Comparison of ENCODE assay signal across 21 mouse cellular contexts in genomic region chr14:73322142-73322541, GRCm38 (mm10). TPM values are rescaled to one million over a fixed set of nuclear protein-coding genes. Genes with fewer than 3 reads are reported as not detected.
DNase-seq lines count a peak whose midpoint lies in the region; ATAC-seq lines count a peak whose summit lies in the region.
"Had no signal": no experiment of that assay in that cellular context is flagged by ENCODE, and none has a peak within 500 bp of the region (broad histone marks: within the 10 kb centered on the region; RNA-seq: fewer than 3 reads in every experiment).

No protein-coding gene starts in this region.

- no peak overlapping the region for H3K9ac ChIP-seq in liver, embryonic 11.5 days (ENCODE audit: low read depth, low read length)
- H3K9ac ChIP-seq: embryonic facial prominence, embryonic 12.5 days; limb, embryonic 12.5 days; lung, embryonic 15.5 days had no signal

- no peaks in the 10 kb centered on the region for H3K36me3 ChIP-seq in heart, embryonic 10.5 days
- no peaks in the 10 kb centered on the region for H3K36me3 ChIP-seq in liver, embryonic 11.5 days (ENCODE audit: control insufficient read depth, insufficient read depth, low read length)
- peaks cover 27% of the 10 kb centered on the region for H3K36me3 ChIP-seq in midbrain, embryonic 10.5 days
- H3K36me3 ChIP-seq: embryonic facial prominence, embryonic 12.5 days; limb, embryonic 12.5 days; lung, embryonic 15.5 days had no signal

- H3K4me2 ChIP-seq in liver, embryonic 11.5 days = peak overlapping the region; percentile 44
- H3K4me2 ChIP-seq: embryonic facial prominence, embryonic 12.5 days; limb, embryonic 12.5 days; lung, embryonic 15.5 days had no signal

- no peaks in the 10 kb centered on the region for H3K27me3 ChIP-seq in heart, embryonic 10.5 days (ENCODE audit: insufficient read depth, poor library complexity, severe bottlenecking)
- no peaks in the 10 kb centered on the region for H3K27me3 ChIP-seq in liver, embryonic 11.5 days (replicated peaks; ENCODE audit: control insufficient read depth, insufficient read depth, low read length)
- no peaks in the 10 kb centered on the region for H3K27me3 ChIP-seq in midbrain, embryonic 10.5 days (ENCODE audit: low read depth, poor library complexity, severe bottlenecking)
- H3K27me3 ChIP-seq: embryonic facial prominence, embryonic 12.5 days; limb, embryonic 12.5 days; lung, embryonic 15.5 days had no signal

- WGBS in heart, embryonic 10.5 days = 71% methylated on average over 3 of the region's 3 CpGs
- 39% methylated on average over 3 of the region's 3 CpGs for WGBS in liver, embryonic 11.5 days
- WGBS in midbrain, embryonic 10.5 days = 90% methylated on average over 3 of the region's 3 CpGs

- peak; percentile 59 for ATAC-seq in erythroblast, adult 5-6 weeks (replicated peaks; ENCODE audit: low FRiP score, poor library complexity, severe bottlenecking)
- peak; percentile 72 for ATAC-seq in liver, embryonic 11.5 days (replicated peaks; ENCODE audit: low FRiP score)
- peak; percentile 56 for ATAC-seq in megakaryocyte progenitor cell, adult 5-6 weeks (replicated peaks; ENCODE audit: poor library complexity)
- ATAC-seq: CD4-positive, CD25-positive, alpha-beta regulatory T cell, adult 4 months; midbrain, embryonic 16.5 days had no signal

- H3K27ac ChIP-seq in heart, embryonic 10.5 days = no peak overlapping the region
- H3K27ac ChIP-seq in liver, embryonic 11.5 days (ENCODE audit: low read depth, low read length) = peak overlapping the region; percentile 77
- H3K27ac ChIP-seq in midbrain, embryonic 10.5 days (replicated peaks) = no peak overlapping the region
- H3K27ac ChIP-seq: embryonic facial prominence, embryonic 12.5 days; limb, embryonic 12.5 days; lung, embryonic 15.5 days; macrophage; stomach, postnatal 0 days had no signal

- peaks cover 6% of the 10 kb centered on the region for H3K4me1 ChIP-seq in heart, embryonic 10.5 days
- H3K4me1 ChIP-seq in liver, embryonic 11.5 days (replicated peaks; ENCODE audit: control insufficient read depth, insufficient read depth, low read length) = peaks cover 19% of the 10 kb centered on the region
- peaks cover 27% of the 10 kb centered on the region for H3K4me1 ChIP-seq in midbrain, embryonic 10.5 days

- H3K4me3 ChIP-seq in heart, embryonic 10.5 days = no peak overlapping the region
- H3K4me3 ChIP-seq in liver, embryonic 11.5 days (ENCODE audit: low read depth, low read length) = no peak overlapping the region; the same call in 1 of the 2 replicates
- H3K4me3 ChIP-seq in midbrain, embryonic 10.5 days = no peak overlapping the region
- H3K4me3 ChIP-seq: embryonic facial prominence, embryonic 12.5 days; limb, embryonic 12.5 days; lung, embryonic 15.5 days had no signal

- no peaks in the 10 kb centered on the region for H3K9me3 ChIP-seq in heart, embryonic 10.5 days
- H3K9me3 ChIP-seq in liver, embryonic 11.5 days (ENCODE audit: control insufficient read depth, low read length) = no peaks in the 10 kb centered on the region
- H3K9me3 ChIP-seq in midbrain, embryonic 10.5 days (replicated peaks) = no peaks in the 10 kb centered on the region
- H3K9me3 ChIP-seq: embryonic facial prominence, embryonic 12.5 days; limb, embryonic 12.5 days; lung, embryonic 15.5 days had no signal

- peak; percentile 45 for DNase-seq in heart, adult 11 months
- no peak for DNase-seq in heart, embryonic 10.5 days (ENCODE audit: low spot score)
- DNase-seq in liver, embryonic 11.5 days (ENCODE audit: low spot score) = no peak
- DNase-seq in retina, embryonic 14.5 days (ENCODE audit: low spot score) = no peak
- DNase-seq in midbrain, embryonic 10.5 days (ENCODE audit: low spot score) = no peak
- no peak for DNase-seq in frontal cortex, adult 2 months (ENCODE audit: extremely low spot score in 1 of 2, low spot score in 1 of 2)
- DNase-seq: adrenal gland, postnatal 25 days; cerebellum, adult 8-10 months; gastrocnemius, postnatal 10 days; kidney, adult 8-10 months; kidney, postnatal 36 days; right cerebral cortex, postnatal 25 days had no signal

RNA-seq across cellular contexts. Expression of gene Rb1, which starts 3.5 kb away (rescaled TPM):
- polyA plus RNA-seq in heart, embryonic 10.5 days (2016; fragmentation: Nextera tagmentation; extraction: Ambion mirVana) = 7.7 and 9.5 TPM in 2 replicates
- total RNA-seq in erythroblast, adult 5-6 weeks (2015; ENCODE audit: low replicate concordance) = 223 and 234 TPM in 2 replicates
- total RNA-seq in erythroblast, adult 5-6 weeks (2017; ENCODE audit: low replicate concordance) = 215 and 334 TPM in 2 replicates
- polyA plus RNA-seq in liver, embryonic 11.5 days (2014; fragmentation: Nextera tagmentation; extraction: Ambion mirVana) = 22.3 and 25.1 TPM in 2 replicates
- 46.8 and 47.0 TPM in 2 replicates for total RNA-seq in megakaryocyte progenitor cell, adult 5-6 weeks (2015)
- 16.2 and 16.6 TPM in 2 replicates for total RNA-seq in megakaryocyte progenitor cell, adult 5-6 weeks (2017)
- 25.9 and 26.3 TPM in 2 replicates for polyA plus RNA-seq in midbrain, embryonic 10.5 days (2016; fragmentation: Nextera tagmentation; extraction: Ambion mirVana)
- 24.3 and 27.2 TPM in 2 replicates for polyA plus RNA-seq in frontal cortex, adult 2 months (2012; rRNA removed)
